Mouse (Mus musculus) lung, postnatal 10 days (tissue): ENCODE measurements around the gene Psmd8.
"Not testable (repeated sequence)": the region's sequence is repeated elsewhere in the genome, so short reads cannot be mapped to it uniquely, and the experiment has no call there.

Experiments used
- DNase-seq: peaks from one replicate; pipeline ENCODE4 v3.0.0; 2021

Gene Psmd8

DNA sequence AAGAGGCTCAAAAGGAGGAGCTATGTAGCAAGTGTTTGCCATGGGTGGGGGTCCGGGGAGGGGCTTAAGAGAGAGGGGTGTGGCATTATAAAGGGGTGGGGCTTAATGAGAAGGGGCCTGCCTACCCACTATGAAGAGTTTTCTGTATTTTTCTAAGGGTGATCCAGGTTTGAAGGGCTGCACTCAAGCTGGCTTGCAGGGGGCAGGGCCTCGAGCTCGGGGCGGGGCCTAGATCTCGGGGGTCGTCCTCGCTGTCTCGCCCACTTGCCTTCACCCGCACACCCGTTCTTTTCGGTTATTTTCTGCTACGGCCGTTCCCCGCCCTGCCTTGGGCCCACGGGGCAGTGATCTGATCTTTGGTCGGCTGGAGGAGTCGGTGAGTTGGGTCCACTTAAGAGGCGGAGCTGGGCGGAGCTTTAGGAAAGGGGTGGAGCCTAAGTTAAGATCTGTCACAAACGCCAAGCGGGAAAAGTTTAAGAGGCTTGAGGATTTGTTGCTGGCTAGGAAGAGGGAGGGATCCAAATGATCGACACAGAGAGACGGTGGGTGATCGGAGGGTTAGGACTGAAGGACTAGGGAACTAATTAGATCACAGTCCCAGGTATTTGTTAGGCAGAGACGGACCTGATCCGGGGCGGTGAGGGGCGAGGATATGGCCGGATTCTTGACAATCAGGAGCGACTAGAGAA is 10.3 kb downstream of the Psmd8 start, which contains the start of the genes Ggn and Spred3:
Gene Ggn (plus strand): TSS at position 145 of the 689 bp plus-strand sequence.
Gene Spred3 (minus strand): TSS at position 346 of the 689 bp plus-strand sequence.
- peak; percentile 93 for DNase-seq

DNA sequence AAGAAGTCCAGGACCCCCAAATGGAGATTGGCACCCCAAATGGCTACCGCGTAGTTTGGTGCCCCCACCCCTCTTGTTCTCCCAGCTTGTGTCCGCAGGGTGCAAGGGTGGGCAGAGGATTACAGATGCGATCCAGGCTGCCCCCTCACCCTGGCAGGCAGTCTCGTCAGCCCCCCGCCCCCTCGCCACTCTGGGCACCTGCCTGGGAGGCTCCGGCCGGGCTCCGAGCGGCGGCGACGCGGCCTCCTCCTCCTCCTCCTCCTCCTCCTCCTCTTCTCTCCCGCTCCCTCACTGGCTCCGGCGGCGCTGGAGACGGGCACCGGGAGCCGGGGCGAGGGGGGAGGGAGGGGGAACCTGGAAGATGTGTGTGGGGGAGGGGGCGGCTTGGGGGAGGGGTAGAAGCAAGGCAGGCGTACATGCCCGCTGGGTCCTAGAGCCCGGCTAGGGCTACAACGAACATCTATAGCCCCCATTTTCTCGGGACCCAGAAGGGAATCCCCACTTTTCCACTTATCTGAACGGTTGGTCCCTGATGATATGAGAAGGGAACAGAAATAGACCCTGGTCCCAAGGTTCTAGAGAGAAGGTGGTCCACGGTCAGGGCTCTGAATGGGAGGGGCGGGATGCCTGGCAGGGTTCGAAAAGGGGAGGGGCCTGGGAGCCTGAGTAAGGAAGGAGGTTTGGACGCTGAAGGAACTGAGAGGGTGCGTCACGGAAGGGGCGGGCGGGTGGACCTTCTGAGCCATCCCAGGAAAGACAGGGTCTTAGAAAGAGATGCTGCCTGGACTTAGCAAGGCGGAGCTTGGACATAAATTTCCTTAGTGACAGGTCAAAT is 11.1 kb downstream of the Psmd8 start:
- DNase-seq, result peak; percentile 85

DNA sequence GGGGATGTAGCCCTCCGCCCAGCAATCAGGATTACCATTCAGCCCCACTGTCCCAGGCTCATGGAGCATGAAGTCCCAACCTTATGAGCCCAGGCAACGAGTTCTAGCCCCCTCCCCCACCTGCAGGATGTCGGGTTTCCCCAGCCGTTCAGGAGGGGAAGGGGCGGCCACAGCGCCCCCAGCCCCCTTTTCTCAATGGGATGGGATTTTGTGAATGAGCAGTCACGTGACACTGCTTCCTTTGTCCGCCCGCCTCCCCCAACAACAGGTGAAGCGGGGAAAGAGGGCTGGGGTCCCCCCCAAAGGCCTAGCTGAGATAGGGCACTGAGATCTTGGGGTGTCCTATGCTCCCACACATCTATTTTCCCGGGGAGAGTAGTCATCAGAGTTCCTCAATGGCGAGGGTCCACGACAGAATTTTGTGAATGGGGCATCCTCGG is 11.7 kb downstream of the Psmd8 start:
- no peak for DNase-seq

DNA sequence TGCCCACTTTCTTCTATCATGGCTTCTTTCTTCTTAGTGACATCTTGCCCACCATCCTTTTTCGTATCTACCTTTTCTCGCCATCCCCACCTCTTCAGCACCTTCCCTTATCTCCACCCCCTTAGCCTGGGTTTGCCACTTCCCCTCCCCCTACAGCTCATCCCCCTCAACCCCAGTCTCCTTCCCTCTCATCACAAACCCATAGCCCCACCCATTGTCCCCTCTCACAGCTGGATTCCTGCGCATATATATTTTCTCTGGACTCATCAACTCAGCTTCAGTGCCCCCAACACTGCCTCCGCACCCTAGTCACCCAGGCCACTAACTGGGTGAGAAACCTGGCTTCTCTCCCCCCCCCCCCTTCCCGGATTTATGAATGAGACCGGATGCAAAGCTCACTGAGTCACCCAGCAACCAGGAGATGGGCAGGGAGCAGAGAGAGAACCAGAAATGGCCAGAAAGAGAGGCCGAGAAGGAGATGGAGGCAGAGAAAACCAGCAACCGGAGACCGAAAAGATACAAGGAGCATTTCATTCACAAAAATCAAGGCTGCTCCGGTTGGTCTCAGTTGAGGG is 12.3 kb downstream of the Psmd8 start:
- DNase-seq, result no peak

DNA sequence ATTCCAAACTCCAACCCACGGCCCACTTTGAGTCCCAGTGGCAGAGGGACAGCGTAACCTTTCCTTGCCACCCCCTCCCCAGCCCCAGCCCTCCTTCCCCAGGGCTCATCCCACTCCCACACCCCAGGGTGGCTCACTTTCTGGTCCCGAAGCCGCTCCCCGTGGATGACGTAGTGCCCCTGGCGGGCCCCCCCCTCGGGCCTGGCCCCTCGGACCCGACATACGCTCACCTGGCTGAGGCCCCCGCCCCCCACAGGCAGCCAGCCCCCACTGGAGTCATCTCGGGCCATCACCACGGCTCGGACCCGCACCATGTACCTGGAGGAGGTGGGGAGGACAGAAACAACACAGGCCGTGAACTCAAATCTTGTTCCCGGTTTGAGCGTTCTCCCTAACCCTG is 12.8 kb downstream of the Psmd8 start:
- no peak for DNase-seq

DNA sequence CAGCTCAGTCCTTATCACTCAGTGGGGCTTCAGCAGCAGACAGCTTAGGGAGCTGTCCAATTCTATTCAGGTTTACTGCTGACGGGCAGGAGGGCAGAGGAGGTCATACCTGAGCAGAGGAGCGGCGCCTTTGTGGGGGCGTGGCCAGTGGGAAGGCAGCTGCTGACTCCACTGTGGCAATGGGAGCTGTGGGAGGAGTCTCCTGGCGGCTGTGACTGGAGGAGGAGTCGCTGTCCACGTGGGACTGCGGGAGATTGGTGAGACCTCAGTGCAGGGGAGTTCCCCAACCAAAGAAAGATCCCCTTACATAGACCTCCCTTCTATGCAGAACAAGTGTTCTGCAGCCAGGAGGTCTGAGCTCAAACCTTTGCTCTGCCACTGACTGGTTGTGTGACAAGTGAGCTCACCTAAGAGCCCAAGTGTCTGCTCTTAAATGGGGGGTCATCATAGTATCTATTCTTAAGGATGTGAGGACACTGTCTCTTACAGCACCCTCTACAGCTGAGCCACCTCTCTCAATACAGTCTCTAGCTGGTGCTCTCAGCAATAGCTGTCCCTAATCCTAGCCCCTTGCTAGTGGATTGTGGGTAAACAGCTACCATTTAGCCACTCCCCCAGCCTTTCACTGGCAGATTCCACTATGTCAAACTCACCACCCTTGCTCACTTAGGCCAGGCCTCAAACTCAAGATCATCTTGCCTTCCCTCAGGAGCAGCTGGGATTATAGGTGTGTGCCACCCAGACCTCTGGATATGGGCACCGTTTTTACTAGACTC is 17.6 kb downstream of the Psmd8 start:
- peak; percentile 86 for DNase-seq

DNA sequence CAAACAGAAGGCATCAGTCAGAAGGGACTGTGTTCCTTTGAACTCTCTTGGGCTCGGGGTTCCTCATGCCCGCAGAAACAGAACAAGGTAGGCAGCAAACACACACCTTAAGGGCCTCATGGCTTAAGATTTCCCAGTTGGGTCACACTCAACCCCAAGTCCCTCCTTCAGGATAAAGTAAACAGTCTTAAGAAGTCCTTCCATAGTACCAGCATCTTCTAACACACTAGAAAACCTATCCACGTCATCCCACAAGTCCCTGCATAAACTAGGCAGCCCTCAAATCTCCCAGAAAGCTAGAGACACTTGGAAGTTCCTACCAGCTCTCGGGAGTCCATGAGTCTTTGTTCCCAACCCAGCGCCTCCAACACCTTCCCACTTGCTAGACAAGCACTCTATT is 18.2 kb downstream of the Psmd8 start:
- DNase-seq, result peak; percentile 23

DNA sequence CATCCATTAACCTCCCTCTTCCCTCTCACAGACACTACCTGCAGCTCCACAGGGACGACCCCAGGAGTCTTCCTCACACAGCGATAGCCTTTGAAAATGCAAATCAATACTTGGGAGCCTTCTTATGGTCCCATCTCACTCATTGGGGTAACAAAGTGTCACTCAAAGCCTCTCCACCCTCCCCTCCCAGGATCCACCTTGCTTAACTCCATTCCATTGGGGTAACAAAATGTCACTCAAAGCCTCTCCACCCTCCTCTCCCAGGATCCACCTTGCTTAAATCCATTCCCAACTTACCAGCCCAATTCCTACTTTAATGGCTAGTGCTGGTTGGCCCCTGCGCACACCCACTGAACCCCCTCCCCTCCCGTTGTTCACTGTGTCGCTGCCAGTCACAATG is 22.2 kb downstream of the Psmd8 start:
- DNase-seq, result no peak

DNA sequence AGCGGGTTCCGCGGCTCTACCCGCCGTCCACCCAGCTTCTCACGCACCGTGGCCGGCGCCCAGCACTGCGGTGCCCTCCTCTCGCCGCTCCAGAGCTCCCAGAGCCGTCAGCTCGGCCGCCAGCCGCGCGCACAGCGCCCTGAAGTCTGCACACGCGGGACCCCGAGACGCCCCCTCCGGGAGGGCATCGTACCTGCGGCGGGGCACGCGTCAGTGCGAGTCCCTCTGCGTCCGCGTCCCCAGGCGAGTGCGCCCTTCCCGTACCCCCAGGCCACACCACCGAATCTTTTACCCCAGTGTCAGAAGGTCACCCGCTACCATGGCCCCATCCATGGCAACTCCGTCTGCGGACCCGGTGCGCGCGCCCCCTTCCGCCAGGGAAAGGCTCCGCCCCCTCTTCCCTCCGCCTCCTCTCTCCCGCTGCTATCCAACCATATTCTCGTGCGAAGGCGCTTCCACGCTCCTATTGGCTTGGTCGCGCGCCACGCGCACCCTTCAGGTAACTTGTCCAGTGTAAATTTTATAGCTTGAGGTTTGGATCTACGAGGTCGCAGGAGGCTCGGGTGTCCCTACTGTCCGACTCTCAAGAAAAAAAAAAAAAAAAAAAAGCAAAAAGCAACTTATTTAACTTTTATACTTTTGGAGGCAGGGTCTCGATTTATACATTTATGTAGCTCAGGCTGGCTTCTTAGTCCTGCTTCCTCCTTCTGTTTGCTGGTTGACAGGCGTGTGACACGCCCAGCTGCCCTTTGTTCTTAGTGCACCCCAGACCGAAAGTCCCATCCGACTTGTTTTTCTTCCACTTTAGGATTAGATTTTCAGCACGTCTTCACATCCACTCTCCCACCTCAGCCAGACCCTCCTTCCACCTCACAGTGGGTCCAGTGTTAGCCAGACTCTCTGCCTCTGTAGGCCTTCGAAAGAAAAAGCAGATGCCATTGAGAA is 24.4 kb downstream of the Psmd8 start, which contains the start of gene Fam98c:
Gene Fam98c (minus strand): TSS at position 397 of the 945 bp plus-strand sequence.
- DNase-seq, result peak; percentile 93

DNA sequence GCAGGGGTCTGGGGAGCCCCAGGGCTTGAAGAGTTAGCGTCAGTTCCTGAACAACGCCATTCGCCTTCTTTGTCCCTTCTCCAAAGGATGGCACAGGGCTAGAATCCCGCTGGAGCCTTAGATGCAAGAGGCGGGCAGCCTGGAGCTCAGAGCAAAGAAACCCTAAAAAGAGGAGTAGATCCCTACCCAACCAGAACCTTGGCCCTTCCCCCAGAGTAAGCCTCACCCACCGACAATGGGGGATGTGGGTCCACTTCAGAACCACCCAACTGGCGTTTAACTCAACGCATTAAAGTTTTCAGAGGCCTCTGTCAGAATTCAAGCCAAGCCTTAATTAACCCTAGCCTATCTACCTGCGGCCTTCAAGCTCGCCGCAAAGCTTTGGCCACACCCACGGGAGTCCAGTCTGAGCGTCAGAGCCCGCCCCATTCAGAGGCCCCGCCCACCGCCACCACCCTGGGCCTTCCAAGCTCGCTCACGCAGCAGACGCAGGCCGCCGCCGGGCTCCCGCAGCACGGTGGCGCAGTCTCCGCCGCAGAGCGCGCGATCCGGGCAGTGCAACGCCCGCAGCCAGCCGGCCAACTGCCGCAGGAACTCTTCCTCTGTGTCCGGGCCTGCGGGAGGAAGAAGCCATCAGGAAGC is 25.2 kb downstream of the Psmd8 start:
- peak; percentile 94 for DNase-seq

DNA sequence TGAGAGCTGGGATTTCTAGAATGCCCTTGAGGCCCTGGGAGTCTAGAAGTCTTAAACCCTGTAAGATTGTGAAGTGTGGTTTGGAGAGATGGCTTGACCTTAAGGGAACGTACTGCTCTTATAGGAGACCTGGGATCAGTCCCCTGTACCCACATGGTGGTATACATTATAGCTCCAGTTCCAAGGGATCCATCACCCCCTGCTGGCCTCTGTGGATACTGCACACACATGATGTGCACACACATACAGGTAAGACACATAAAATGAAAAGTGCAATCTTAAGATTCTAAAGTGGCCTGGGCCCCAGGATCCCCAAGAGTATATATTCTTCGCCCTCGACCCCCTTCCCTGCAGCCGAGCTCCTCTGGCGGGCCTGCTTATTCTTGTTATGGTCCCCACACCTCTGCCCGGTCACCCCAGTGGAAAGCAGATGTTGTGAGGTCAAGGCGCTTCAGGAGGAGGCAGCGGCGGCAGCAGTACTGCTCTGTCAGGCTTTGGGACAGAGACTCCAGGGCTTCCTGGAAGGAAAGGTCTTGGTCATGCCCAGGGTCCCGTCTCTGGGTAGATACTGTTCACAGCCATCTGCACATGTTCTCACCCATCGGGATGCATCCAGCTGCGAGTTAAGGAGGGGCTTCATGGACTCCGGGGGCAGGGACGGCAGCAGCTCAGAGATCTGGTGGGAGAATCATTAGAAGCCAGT is 26.3 kb downstream of the Psmd8 start:
- no peak for DNase-seq

DNA sequence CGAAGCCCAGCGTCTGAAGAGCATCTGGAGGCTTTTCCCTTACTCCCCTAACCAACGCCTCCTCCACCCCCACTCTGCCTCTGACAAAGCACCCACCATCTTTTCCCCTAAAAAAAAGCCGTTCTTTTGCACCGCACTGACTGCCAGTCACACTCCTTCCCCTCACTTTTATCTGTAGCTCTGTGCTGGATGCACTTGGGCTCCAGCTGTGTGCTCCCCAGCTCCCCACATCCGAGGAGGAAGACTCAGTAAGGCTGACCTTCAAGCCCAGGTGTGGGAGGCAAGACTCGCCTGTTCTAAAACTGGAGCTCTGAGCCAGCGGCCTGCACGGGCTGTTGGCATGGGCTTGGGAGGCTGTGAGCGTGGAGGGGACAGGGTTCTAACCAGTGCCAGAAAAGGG is 29.0 kb downstream of the Psmd8 start:
- no peak for DNase-seq

DNA sequence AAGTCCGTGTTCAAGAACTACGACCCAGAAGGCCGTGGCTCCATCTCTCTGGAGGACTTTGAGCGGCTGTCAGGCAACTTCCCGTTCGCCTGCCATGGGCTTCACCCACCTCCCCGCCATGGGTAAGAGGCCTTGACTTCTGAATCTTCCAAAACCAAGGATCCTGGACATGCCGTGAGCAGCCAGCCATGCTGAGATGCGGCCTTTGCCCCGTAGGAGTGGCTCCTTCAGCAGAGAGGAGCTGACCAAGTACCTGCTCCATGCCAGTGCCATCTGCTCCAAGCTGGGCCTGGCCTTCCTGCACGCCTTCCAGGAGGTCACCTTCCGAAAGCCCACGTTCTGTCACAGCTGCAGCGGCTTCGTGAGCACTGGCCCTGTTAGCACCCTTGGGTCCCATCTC is 31.7 kb downstream of the Psmd8 start:
- no peak for DNase-seq

DNA sequence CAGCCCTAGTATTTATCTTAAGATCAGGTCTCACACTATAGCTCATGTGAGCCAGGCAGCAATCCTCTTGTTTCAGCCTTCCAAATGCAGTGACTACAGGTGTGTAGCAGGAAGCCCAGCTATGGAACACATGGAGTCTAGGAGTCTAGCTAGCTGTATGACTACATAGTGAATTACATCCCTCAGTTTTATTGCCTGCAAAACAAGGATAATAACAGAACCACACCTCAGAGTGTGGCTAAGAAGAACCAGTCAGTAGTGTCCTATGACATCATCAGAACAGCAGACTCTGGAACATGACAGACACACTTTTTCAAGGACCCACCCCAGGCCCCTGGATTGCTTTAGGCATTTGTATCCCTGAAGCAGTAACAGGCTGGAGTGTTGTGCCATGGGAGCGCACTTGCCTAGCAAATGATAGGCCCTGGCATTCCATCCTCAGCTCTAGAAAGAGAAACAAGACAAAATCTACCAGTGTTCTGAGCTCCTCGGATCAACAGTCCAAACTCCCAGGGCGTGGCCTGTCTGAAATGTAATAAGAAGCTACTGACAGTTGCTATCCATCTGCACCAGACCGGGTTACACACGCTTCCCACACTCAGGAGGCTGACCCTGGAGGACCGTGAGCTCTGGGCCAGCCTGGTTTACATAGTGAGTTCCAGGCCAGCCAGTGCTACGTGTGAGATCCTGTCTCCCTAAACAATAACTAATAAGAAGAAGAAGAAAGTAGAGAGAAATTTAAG is 33.7 kb downstream of the Psmd8 start:
- DNase-seq, result no peak

DNA sequence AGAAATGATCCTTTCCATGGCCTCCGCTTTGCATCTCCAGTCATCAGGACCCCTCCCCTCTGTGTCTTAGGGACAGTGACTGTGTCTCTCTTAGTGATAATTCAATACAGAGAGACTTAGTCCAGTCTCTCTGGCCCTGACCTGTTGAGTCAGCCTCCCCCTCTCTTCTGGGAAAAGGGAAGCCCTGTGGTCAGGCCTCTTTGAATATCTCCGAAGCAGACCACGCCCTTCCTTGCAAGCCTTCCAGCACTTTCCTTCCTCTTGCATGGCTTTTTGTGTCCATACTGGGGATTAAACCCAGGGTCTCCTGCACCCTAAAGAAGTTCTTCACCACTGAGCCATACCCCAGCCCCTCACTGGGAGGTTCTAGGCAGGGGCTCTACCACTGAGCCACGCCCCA is 36.5 kb downstream of the Psmd8 start:
- no peak for DNase-seq

DNA sequence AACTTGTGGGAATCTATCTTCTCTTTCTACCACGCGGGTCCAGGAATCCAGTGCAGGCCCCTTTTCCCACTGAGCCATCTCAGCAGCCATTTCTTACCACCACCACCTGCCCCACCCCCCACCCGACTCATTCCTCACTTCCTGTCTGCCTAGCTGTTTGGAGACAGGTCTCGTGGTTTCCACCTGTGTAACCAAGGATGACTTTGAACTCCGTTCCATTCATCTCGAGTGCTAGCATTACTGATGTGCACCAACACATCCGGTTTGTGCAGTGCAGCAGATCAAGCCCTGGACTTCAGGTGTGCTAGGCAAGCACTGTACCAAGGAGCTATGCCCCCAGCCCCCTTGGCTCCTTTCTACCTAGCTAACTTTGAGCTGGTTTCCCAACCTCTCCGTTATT is 39.1 kb downstream of the Psmd8 start:
- DNase-seq, result no peak

DNA sequence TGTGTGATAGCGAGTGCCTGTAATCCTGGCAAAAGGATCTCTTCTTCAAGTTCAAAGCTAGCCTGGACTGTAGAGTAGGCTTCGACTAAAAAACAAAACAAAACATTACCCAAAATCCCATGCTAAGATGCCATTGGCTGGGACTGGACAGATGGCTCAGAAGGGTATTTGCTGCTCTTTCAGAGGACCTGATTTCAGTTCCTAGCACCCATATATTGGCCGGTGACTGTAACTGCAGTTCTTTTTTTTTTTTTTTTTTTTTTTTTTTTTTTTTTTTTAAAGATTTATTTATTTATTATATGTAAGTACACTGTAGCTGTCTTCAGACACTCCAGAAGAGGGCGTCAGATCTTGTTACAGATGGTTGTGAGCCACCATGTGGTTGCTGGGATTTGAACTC is 41.3 kb downstream of the Psmd8 start:
- DNase-seq, result not testable (repeated sequence)

DNA sequence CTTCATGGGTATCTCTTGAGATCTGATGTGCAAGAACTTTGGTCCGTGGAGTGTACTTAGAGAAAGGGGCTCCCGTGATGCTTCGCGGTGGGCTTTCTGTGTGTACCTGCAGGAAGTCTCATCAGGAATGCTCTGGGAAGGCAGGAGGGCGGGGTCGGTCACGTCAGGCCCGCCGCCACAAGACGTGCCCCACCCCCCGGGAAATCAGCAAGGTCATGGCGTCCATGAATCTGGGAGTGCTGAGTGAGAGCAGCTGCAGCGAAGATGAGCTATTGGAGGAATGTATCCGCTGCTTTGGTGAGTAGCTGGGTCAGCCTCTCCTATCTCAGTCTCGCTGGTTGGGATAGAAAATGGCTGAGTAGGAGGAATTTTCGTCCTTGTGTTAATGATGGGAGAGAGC is 43.1 kb downstream of the Psmd8 start:
- DNase-seq, result no peak

DNA sequence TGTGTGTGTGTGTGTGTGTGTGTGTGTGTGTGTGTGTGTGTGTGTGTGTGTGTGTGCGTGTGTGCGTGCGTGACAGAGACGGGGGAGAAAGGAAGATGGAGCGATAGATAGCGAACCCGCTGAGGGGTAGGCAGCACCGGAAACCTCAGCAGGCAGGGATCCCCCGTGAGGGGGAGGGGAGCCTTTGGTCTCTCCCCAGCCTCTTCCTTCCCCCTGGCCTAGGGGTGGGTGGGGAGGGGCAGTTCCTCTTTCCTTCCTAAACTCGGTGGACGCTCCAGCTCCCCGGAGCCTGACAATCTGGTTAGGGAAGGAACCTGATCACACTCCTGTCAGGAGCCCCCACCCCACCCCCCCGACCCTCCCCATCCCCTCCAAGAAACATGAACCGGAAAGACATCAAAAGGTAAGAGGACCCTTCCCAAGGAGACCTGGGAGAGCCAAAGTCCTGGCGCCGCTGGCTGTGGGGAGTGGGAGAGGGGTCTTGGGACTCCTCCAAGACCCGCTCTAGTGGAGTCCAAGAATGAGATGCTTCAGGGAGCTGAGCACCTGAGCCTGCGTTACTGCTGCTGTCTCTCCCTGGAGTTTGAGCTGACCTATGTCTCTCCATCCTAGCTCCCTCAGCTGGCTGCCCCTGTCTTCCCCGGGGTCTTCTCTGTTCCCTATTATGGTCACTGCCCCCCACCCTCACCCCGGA is 45.7 kb downstream of the Psmd8 start, which contains the start of gene Rasgrp4:
Gene Rasgrp4 (plus strand): TSS at position 159 of the 694 bp plus-strand sequence.
- peak; percentile 50 for DNase-seq
